Mouse (Mus musculus): ENCODE data around the gene Casp6. TPM values are rescaled to one million over a fixed set of nuclear protein-coding genes. Genes with fewer than 3 reads are reported as not detected.
A peak's percentile ranks its signal among the peaks of the same experiment; 100 is the strongest.

Gene Casp6
- polyA plus RNA-seq (2012; rRNA removed): 19.1 and 20.6 TPM in 2 replicates
- polyA plus RNA-seq (2014; fragmentation: Nextera tagmentation; extraction: Ambion mirVana): 32.7 and 36.0 TPM in 2 replicates

DNA sequence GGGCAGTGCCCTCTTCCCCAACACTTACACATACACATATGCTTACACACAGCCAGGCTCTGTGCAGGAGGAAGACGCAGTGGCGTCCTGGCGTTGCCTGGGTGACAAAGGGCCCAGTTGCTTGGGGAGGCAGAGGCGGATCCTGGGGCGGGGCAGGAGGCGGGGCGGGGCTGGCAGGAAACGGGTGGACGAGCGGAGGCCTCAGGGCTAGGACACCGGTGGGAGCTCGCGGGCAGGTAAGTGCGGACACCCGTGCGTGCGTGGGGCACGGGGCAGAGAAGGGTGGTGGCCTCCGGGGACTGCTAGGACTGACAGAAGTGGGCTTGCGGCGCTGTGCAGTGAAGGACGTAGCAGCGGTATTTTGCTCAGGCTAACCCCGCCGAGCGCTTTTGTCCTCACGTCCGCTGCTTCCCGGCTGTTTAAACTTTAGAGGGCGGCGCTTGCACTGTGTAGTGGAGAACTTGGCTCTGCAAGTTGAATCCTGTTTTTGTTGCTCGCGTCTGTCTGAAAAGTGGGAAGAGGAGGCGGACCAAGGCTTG is at the start of gene Casp6:
TSS of gene Casp6 (plus strand) at position 155 of the 539 bp plus-strand sequence.
- Histone ChIP-seq H3K4me2 (ENCODE audit: low read depth) (peak within 1 kb of the TSS; percentile 93), H3K9me3 (ENCODE audit: control insufficient read depth, low read length) (no peaks in the 10 kb centered on the region), H3K27ac (peak within 1 kb of the TSS; percentile 60), H3K4me3 (ENCODE audit: insufficient read depth in 1 of 2, low read depth in 2 of 2, low read length in 2 of 2) (peak within 1 kb of the TSS; percentile 62 to 88), H3K36me3 (replicated peaks; ENCODE audit: control insufficient read depth, insufficient read depth, low read depth) (no peaks in the 10 kb centered on the region; the same call in 1 of the 2 replicates), H3K27me3 (ENCODE audit: control insufficient read depth, insufficient read depth, low read length) (no peaks in the 10 kb centered on the region), H3K9ac (replicated peaks) (peak within 1 kb of the TSS; percentile 57), H3K4me1 (replicated peaks; ENCODE audit: control insufficient read depth in 2 of 2, insufficient read depth in 2 of 2, low read length in 1 of 2) (peaks cover 14 to 28% of the 10 kb centered on the region in 2 experiments)
- no peak for TF ChIP-seq EP300 (IDR thresholded peaks at IDR 0.05; ENCODE audit: low read depth)
- TF ChIP-seq CTCF (IDR thresholded peaks at IDR 0.05; ENCODE audit: low read depth): no peak
- DNase-seq (ENCODE audit: low read depth in 3 of 3, low spot score in 3 of 3): peak; percentile 64 to 69 (median 66)
- ATAC-seq (ENCODE audit: insufficient read depth): peak; percentile 93
- under 1% methylated on average over 34 of the region's 34 CpGs for WGBS (ENCODE audit: insufficient replicate concordance)

GRCm38 (mm10) chr3:129862592-129862991 is 38.6 kb upstream of the Casp6 start:
- no peaks in the 10 kb centered on the region for H3K4me1 ChIP-seq (replicated peaks; ENCODE audit: control insufficient read depth in 2 of 2, insufficient read depth in 2 of 2, low read length in 1 of 2)

DNA sequence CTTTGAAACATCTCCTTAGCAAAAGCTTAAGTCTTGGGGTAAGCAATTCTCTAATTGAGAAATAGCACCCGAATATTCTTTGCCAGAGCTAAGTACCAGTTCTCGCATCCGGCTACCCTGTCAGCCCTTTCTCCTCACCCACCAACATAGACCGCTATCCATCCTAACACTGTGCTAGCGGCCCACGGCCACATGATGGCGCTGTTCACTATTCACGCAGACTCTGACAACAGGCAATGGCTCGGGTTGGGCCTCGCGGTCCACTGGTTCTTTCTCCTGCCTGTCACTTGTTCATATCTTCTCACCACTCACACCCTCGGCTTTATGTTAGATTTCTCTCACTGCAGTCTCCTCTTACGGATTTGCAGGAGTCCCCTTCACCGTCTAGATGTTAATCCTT is 37.5 kb upstream of the Casp6 start:
- WGBS (ENCODE audit: insufficient replicate concordance): 42% methylated on average over 14 of the region's 14 CpGs
- TF ChIP-seq CTCF (IDR thresholded peaks at IDR 0.05; ENCODE audit: low read depth) (peak; percentile 91), EP300 (IDR thresholded peaks at IDR 0.05; ENCODE audit: low read depth) (no peak)

More at GRCm38 (mm10) chr3:129862592-129862991, 38.6 kb upstream of the Casp6 start:
- Histone ChIP-seq H3K27me3 (ENCODE audit: control insufficient read depth, insufficient read depth, low read length) (no peaks in the 10 kb centered on the region), H3K4me3 (ENCODE audit: insufficient read depth in 1 of 2, low read depth in 2 of 2, low read length in 2 of 2) (no peak overlapping the region), H3K4me2 (ENCODE audit: low read depth) (no peak overlapping the region), H3K27ac (no peak overlapping the region), H3K36me3 (replicated peaks; ENCODE audit: control insufficient read depth, insufficient read depth, low read depth) (no peaks in the 10 kb centered on the region), H3K9ac (replicated peaks) (no peak overlapping the region), H3K9me3 (ENCODE audit: control insufficient read depth, low read length) (no peaks in the 10 kb centered on the region; the same call in 1 of the 2 replicates)
- no peak for ATAC-seq (ENCODE audit: insufficient read depth)
- WGBS (ENCODE audit: insufficient replicate concordance): 44% methylated on average over 2 of the region's 2 CpGs
- no peak for DNase-seq (ENCODE audit: low read depth in 3 of 3, low spot score in 3 of 3)
- TF ChIP-seq CTCF (IDR thresholded peaks at IDR 0.05; ENCODE audit: low read depth) (no peak), EP300 (IDR thresholded peaks at IDR 0.05; ENCODE audit: low read depth) (no peak)

GRCm38 (mm10) chr3:129877327-129877726 is 23.9 kb upstream of the Casp6 start:
- Histone ChIP-seq H3K4me1 (replicated peaks; ENCODE audit: control insufficient read depth in 2 of 2, insufficient read depth in 2 of 2, low read length in 1 of 2) (peaks cover 20 to 23% of the 10 kb centered on the region in 2 experiments), H3K27me3 (ENCODE audit: control insufficient read depth, insufficient read depth, low read length) (no peaks in the 10 kb centered on the region), H3K36me3 (replicated peaks; ENCODE audit: control insufficient read depth, insufficient read depth, low read depth) (no peaks in the 10 kb centered on the region; the same call in 1 of the 2 replicates), H3K4me3 (ENCODE audit: insufficient read depth in 1 of 2, low read depth in 2 of 2, low read length in 2 of 2) (no peak overlapping the region), H3K27ac (no peak overlapping the region), H3K9ac (replicated peaks) (no peak overlapping the region), H3K4me2 (ENCODE audit: low read depth) (no peak overlapping the region), H3K9me3 (ENCODE audit: control insufficient read depth, low read length) (no peaks in the 10 kb centered on the region)
- ATAC-seq (ENCODE audit: insufficient read depth) (no peak), DNase-seq (ENCODE audit: low read depth in 3 of 3, low spot score in 3 of 3) (no peak)
- 78% methylated on average over 10 of the region's 10 CpGs for WGBS (ENCODE audit: insufficient replicate concordance)
- no peak for TF ChIP-seq EP300 (IDR thresholded peaks at IDR 0.05; ENCODE audit: low read depth)
- TF ChIP-seq CTCF (IDR thresholded peaks at IDR 0.05; ENCODE audit: low read depth): no peak

More for the DNA sequence above, 37.5 kb upstream of the Casp6 start:
- Histone ChIP-seq H3K36me3 (replicated peaks; ENCODE audit: control insufficient read depth, insufficient read depth, low read depth) (no peaks in the 10 kb centered on the region), H3K4me1 (replicated peaks; ENCODE audit: control insufficient read depth in 2 of 2, insufficient read depth in 2 of 2, low read length in 1 of 2) (no peaks in the 10 kb centered on the region), H3K27me3 (ENCODE audit: control insufficient read depth, insufficient read depth, low read length) (no peaks in the 10 kb centered on the region), H3K9me3 (ENCODE audit: control insufficient read depth, low read length) (no peaks in the 10 kb centered on the region; the same call in 1 of the 2 replicates), H3K9ac (replicated peaks) (no peak overlapping the region), H3K4me2 (ENCODE audit: low read depth) (no peak overlapping the region), H3K27ac (no peak overlapping the region), H3K4me3 (ENCODE audit: insufficient read depth in 1 of 2, low read depth in 2 of 2, low read length in 2 of 2) (no peak overlapping the region)
- DNase-seq (ENCODE audit: low read depth in 3 of 3, low spot score in 3 of 3) (no peak), ATAC-seq (ENCODE audit: insufficient read depth) (no peak)

DNA sequence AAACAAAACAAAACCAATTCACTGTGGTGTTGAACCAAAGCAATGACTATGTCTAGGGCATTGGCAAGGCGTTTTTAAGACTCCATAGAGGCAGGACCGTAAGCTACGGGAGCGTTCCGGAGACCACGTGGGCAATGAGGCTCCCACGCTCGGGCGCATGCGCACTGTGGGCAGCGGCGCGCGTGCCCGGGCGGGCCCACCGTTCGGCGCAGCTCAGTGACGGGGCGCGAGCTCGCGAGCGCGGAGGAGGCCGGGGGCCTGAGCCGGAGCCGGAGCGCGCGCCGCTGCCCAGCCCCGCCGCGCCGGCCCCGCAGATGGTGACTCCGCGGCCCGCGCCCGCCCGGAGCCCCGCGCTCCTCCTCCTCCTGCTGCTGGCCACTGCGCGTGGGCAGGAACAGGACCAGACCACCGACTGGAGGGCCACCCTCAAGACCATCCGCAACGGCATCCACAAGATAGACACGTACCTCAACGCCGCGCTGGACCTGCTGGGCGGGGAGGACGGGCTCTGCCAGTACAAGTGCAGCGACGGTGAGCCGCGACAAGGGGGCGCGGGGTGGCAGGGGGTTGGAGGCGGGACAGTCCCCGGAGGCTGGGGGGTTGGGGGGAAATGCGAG is 22.7 kb upstream of the Casp6 start, which contains the start of gene Pla2g12a:
TSS of gene Pla2g12a (plus strand) at position 202 of the 617 bp plus-strand sequence.
- ATAC-seq (ENCODE audit: insufficient read depth): peak; percentile 79
- Histone ChIP-seq H3K4me1 (replicated peaks; ENCODE audit: control insufficient read depth in 2 of 2, insufficient read depth in 2 of 2, low read length in 1 of 2) (peaks cover 25 to 29% of the 10 kb centered on the region in 2 experiments), H3K9ac (replicated peaks) (peak within 1 kb of the TSS; percentile 80), H3K4me3 (ENCODE audit: insufficient read depth in 1 of 2, low read depth in 2 of 2, low read length in 2 of 2) (peak within 1 kb of the TSS; percentile 73 to 74), H3K27me3 (ENCODE audit: control insufficient read depth, insufficient read depth, low read length) (no peaks in the 10 kb centered on the region), H3K36me3 (replicated peaks; ENCODE audit: control insufficient read depth, insufficient read depth, low read depth) (no peaks in the 10 kb centered on the region), H3K27ac (peak within 1 kb of the TSS; percentile 36), H3K4me2 (ENCODE audit: low read depth) (peak within 1 kb of the TSS; percentile 88), H3K9me3 (ENCODE audit: control insufficient read depth, low read length) (no peaks in the 10 kb centered on the region)
- WGBS (ENCODE audit: insufficient replicate concordance): 1% methylated on average over 58 of the region's 66 CpGs
- TF ChIP-seq CTCF (IDR thresholded peaks at IDR 0.05; ENCODE audit: low read depth): peak; percentile 52
- no peak for TF ChIP-seq EP300 (IDR thresholded peaks at IDR 0.05; ENCODE audit: low read depth)
- peak; percentile 59 to 75 (median 63) for DNase-seq (ENCODE audit: low read depth in 3 of 3, low spot score in 3 of 3)

All from liver, embryonic 14.5 days (tissue).